Mouse (Mus musculus): ENCODE measurements around the gene Ndufb6. TPM values are rescaled to one million over a fixed set of nuclear protein-coding genes. Genes with fewer than 3 reads are reported as not detected.

Ndufb6 gene
- polyA plus RNA-seq, 1 experiment from 2014 or later, result 293 TPM

DNA sequence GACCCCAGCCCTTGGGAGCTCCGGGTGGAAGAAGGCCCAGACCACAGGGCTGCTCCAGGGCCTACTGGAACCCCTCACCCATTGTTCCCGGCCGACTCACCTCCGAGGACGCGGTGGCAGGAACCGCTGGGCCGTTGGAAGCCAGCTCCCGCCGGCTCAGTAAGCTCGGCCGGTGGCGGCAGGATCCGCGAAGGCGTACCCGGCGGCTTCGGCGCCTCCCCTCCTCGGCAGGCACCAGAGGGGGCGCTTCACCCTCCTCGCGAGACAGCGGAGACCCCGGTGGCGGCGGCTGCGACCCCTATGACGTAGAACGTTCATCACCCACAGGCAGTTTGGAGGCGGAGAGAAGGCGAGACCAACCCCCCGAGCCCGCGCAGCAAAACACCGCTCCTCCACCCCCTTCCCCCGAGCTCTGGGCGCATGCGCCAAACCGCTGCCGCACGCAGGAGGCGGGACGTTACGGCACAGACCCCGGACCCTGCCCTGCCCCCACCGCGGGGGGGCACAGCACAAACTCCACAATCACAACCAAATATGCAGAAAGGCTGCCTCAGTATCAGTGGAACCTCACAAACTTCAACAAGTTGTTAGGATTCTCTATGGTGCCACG lies 10.9 kb downstream of the Ndufb6 start:
- H3K4me2 ChIP-seq (ENCODE audit: low read depth, low read length), result peak overlapping the region; percentile 90
- peak; percentile 84 for ATAC-seq (ENCODE audit: low read depth)
- WGBS, result under 1% methylated on average over 48 of the region's 50 CpGs
- peaks cover 9% of the 10 kb centered on the region for H3K36me3 ChIP-seq (ENCODE audit: control insufficient read depth, insufficient read depth, low read length)
- no peaks in the 10 kb centered on the region for H3K9me3 ChIP-seq (ENCODE audit: control insufficient read depth, low read length)
- peak overlapping the region; percentile 90 for H3K4me3 ChIP-seq (ENCODE audit: low read length)
- no peaks in the 10 kb centered on the region for H3K27me3 ChIP-seq (ENCODE audit: control insufficient read depth, insufficient read depth, low read depth, low read length)
- peak overlapping the region; percentile 95 for H3K27ac ChIP-seq (ENCODE audit: low read length)
- peak overlapping the region; percentile 95 for H3K9ac ChIP-seq (ENCODE audit: low read length)
- peaks cover 16% of the 10 kb centered on the region for H3K4me1 ChIP-seq (replicated peaks; ENCODE audit: control insufficient read depth, insufficient read depth, low read length)

GRCm38 (mm10) chr4:40267681-40268080 lies 11.5 kb downstream of the Ndufb6 start:
- Histone ChIP-seq H3K27ac (ENCODE audit: low read length) (peak overlapping the region; percentile 95), H3K4me2 (ENCODE audit: low read depth, low read length) (peak overlapping the region; percentile 90), H3K36me3 (ENCODE audit: control insufficient read depth, insufficient read depth, low read length) (peaks cover 6% of the 10 kb centered on the region), H3K4me3 (ENCODE audit: low read length) (peak overlapping the region; percentile 90), H3K27me3 (ENCODE audit: control insufficient read depth, insufficient read depth, low read depth, low read length) (no peaks in the 10 kb centered on the region), H3K9me3 (ENCODE audit: control insufficient read depth, low read length) (no peaks in the 10 kb centered on the region), H3K4me1 (replicated peaks; ENCODE audit: control insufficient read depth, insufficient read depth, low read length) (peaks cover 16% of the 10 kb centered on the region), H3K9ac (ENCODE audit: low read length) (peak overlapping the region; percentile 95)
- 0 out of 2 replicates have a peak, but pooled peaks have one; percentile 0 for ATAC-seq (ENCODE audit: low read depth)
- 49% methylated on average over 7 of the region's 7 CpGs for WGBS

GRCm38 (mm10) chr4:40264321-40264720 lies 14.9 kb downstream of the Ndufb6 start:
- ATAC-seq (ENCODE audit: low read depth), result no peak
- no peak overlapping the region for H3K4me3 ChIP-seq (ENCODE audit: low read length)
- no peaks in the 10 kb centered on the region for H3K27me3 ChIP-seq (ENCODE audit: control insufficient read depth, insufficient read depth, low read depth, low read length)
- peaks cover 16% of the 10 kb centered on the region for H3K4me1 ChIP-seq (replicated peaks; ENCODE audit: control insufficient read depth, insufficient read depth, low read length)
- no peak overlapping the region for H3K9ac ChIP-seq (ENCODE audit: low read length)
- 45% methylated on average over 1 of the region's 1 CpGs for WGBS
- H3K36me3 ChIP-seq (ENCODE audit: control insufficient read depth, insufficient read depth, low read length), result peaks cover 30% of the 10 kb centered on the region
- no peaks in the 10 kb centered on the region for H3K9me3 ChIP-seq (ENCODE audit: control insufficient read depth, low read length)
- no peak overlapping the region for H3K27ac ChIP-seq (ENCODE audit: low read length)
- H3K4me2 ChIP-seq (ENCODE audit: low read depth, low read length), result no peak overlapping the region

GRCm38 (mm10) chr4:40254385-40255103 lies 24.7 kb downstream of the Ndufb6 start:
- H3K4me3 ChIP-seq (ENCODE audit: low read length), result no peak overlapping the region
- peaks cover 6% of the 10 kb centered on the region; the same call in 1 of the 2 replicates for H3K36me3 ChIP-seq (ENCODE audit: control insufficient read depth, insufficient read depth, low read length)
- no peaks in the 10 kb centered on the region for H3K4me1 ChIP-seq (replicated peaks; ENCODE audit: control insufficient read depth, insufficient read depth, low read length)
- H3K27ac ChIP-seq (ENCODE audit: low read length), result no peak overlapping the region
- H3K9ac ChIP-seq (ENCODE audit: low read length), result no peak overlapping the region
- no peak overlapping the region for H3K4me2 ChIP-seq (ENCODE audit: low read depth, low read length)
- ATAC-seq (ENCODE audit: low read depth), result no peak
- H3K27me3 ChIP-seq (ENCODE audit: control insufficient read depth, insufficient read depth, low read depth, low read length), result no peaks in the 10 kb centered on the region
- WGBS, result 83% methylated on average over 8 of the region's 8 CpGs
- H3K9me3 ChIP-seq (ENCODE audit: control insufficient read depth, low read length), result no peaks in the 10 kb centered on the region

DNA sequence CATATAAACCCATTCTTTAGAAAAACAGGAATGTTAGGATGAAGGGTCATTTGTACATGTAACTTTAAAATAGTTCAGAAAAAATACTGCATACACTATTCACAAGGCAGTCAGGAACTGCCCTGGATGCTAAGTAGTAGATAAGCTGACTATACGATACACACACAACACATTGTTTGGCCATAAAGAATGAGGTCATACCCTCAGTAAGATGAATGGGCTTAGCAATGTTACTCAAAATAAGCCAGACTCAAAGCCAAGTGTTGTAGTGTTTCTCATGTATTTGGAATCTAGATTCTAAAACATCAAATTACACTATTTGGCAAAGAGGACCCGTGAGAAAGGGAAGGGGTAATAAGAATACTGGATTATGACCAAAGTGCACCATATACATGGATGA lies 25.5 kb downstream of the Ndufb6 start:
- Histone ChIP-seq H3K27ac (ENCODE audit: low read length) (no peak overlapping the region), H3K4me3 (ENCODE audit: low read length) (no peak overlapping the region), H3K27me3 (ENCODE audit: control insufficient read depth, insufficient read depth, low read depth, low read length) (no peaks in the 10 kb centered on the region), H3K9me3 (ENCODE audit: control insufficient read depth, low read length) (no peaks in the 10 kb centered on the region), H3K36me3 (ENCODE audit: control insufficient read depth, insufficient read depth, low read length) (0 out of 2 replicates have a peak, but pooled peaks cover 2% of the 10 kb centered on the region), H3K4me2 (ENCODE audit: low read depth, low read length) (no peak overlapping the region), H3K4me1 (replicated peaks; ENCODE audit: control insufficient read depth, insufficient read depth, low read length) (no peaks in the 10 kb centered on the region), H3K9ac (ENCODE audit: low read length) (no peak overlapping the region)
- 50% methylated on average over 2 of the region's 2 CpGs for WGBS
- ATAC-seq (ENCODE audit: low read depth), result 0 out of 2 replicates have a peak, but pooled peaks have one; percentile 52

- no peaks in the 10 kb centered on the region for H3K4me1 ChIP-seq (replicated peaks; ENCODE audit: control insufficient read depth, insufficient read depth, low read length)
- WGBS, result 82% methylated on average over 5 of the region's 5 CpGs
- H3K9me3 ChIP-seq (ENCODE audit: control insufficient read depth, low read length), result no peaks in the 10 kb centered on the region
- no peak overlapping the region for H3K4me3 ChIP-seq (ENCODE audit: low read length)
- no peaks in the 10 kb centered on the region for H3K27me3 ChIP-seq (ENCODE audit: control insufficient read depth, insufficient read depth, low read depth, low read length)
- H3K27ac ChIP-seq (ENCODE audit: low read length), result no peak overlapping the region
- H3K36me3 ChIP-seq (ENCODE audit: control insufficient read depth, insufficient read depth, low read length), result no peaks in the 10 kb centered on the region
- no peak overlapping the region for H3K9ac ChIP-seq (ENCODE audit: low read length)
- no peak for ATAC-seq (ENCODE audit: low read depth)
- H3K4me2 ChIP-seq (ENCODE audit: low read depth, low read length), result no peak overlapping the region
Observed at GRCm38 (mm10) chr4:40250984-40251383, 28.2 kb downstream of the Ndufb6 start.

GRCm38 (mm10) chr4:40244035-40244434 lies 35.2 kb downstream of the Ndufb6 start:
- Histone ChIP-seq H3K4me2 (ENCODE audit: low read depth, low read length) (no peak overlapping the region), H3K36me3 (ENCODE audit: control insufficient read depth, insufficient read depth, low read length) (no peaks in the 10 kb centered on the region), H3K27ac (ENCODE audit: low read length) (no peak overlapping the region), H3K27me3 (ENCODE audit: control insufficient read depth, insufficient read depth, low read depth, low read length) (no peaks in the 10 kb centered on the region), H3K4me3 (ENCODE audit: low read length) (no peak overlapping the region), H3K9ac (ENCODE audit: low read length) (no peak overlapping the region), H3K4me1 (replicated peaks; ENCODE audit: control insufficient read depth, insufficient read depth, low read length) (no peaks in the 10 kb centered on the region), H3K9me3 (ENCODE audit: control insufficient read depth, low read length) (no peaks in the 10 kb centered on the region)
- WGBS, result 83% methylated on average over 8 of the region's 8 CpGs
- ATAC-seq (ENCODE audit: low read depth), result no peak

- no peaks in the 10 kb centered on the region for H3K9me3 ChIP-seq (ENCODE audit: control insufficient read depth, low read length)
- ATAC-seq (ENCODE audit: low read depth), result no peak
- H3K9ac ChIP-seq (ENCODE audit: low read length), result no peak overlapping the region
- WGBS, result 85% methylated on average over 4 of the region's 4 CpGs
- no peak overlapping the region for H3K27ac ChIP-seq (ENCODE audit: low read length)
- peaks cover 4% of the 10 kb centered on the region; the same call in 1 of the 2 replicates for H3K4me1 ChIP-seq (replicated peaks; ENCODE audit: control insufficient read depth, insufficient read depth, low read length)
- no peak overlapping the region for H3K4me3 ChIP-seq (ENCODE audit: low read length)
- no peak overlapping the region for H3K4me2 ChIP-seq (ENCODE audit: low read depth, low read length)
- H3K27me3 ChIP-seq (ENCODE audit: control insufficient read depth, insufficient read depth, low read depth, low read length), result no peaks in the 10 kb centered on the region
- H3K36me3 ChIP-seq (ENCODE audit: control insufficient read depth, insufficient read depth, low read length), result no peaks in the 10 kb centered on the region
Observed at GRCm38 (mm10) chr4:40243006-40243405, 36.2 kb downstream of the Ndufb6 start.

- no peaks in the 10 kb centered on the region for H3K36me3 ChIP-seq (ENCODE audit: control insufficient read depth, insufficient read depth, low read length)
- H3K4me3 ChIP-seq (ENCODE audit: low read length), result no peak overlapping the region
- no peak overlapping the region for H3K4me2 ChIP-seq (ENCODE audit: low read depth, low read length)
- H3K9me3 ChIP-seq (ENCODE audit: control insufficient read depth, low read length), result no peaks in the 10 kb centered on the region
- no peaks in the 10 kb centered on the region for H3K27me3 ChIP-seq (ENCODE audit: control insufficient read depth, insufficient read depth, low read depth, low read length)
- no peak overlapping the region for H3K9ac ChIP-seq (ENCODE audit: low read length)
- ATAC-seq (ENCODE audit: low read depth), result no peak
- 41% methylated on average over 6 of the region's 6 CpGs for WGBS
- no peak overlapping the region for H3K27ac ChIP-seq (ENCODE audit: low read length)
- peaks cover 4% of the 10 kb centered on the region; the same call in 1 of the 2 replicates for H3K4me1 ChIP-seq (replicated peaks; ENCODE audit: control insufficient read depth, insufficient read depth, low read length)
Observed at GRCm38 (mm10) chr4:40241928-40242327, 37.3 kb downstream of the Ndufb6 start.

Data from lung, embryonic 16.5 days (tissue).